ENCODE assay signal across 22 mouse cellular contexts in genomic region chr11:60153936-60154335, GRCm38 (mm10). TPM values are rescaled to one million over a fixed set of nuclear protein-coding genes. Genes with fewer than 3 reads are reported as not detected.
DNase-seq lines count a peak whose midpoint lies in the region; ATAC-seq and TF ChIP-seq lines count a peak whose summit lies in the region.
"Had no signal": no experiment of that assay in that cellular context is flagged by ENCODE, and none has a peak within 500 bp of the region (broad histone marks: within the 10 kb centered on the region; RNA-seq: fewer than 3 reads in every experiment).

No protein-coding gene starts in this region.

- no peak for TF ChIP-seq POLR2A in olfactory bulb, adult 2 months (IDR thresholded peaks at IDR 0.05; ENCODE audit: insufficient read depth, low read depth, low read length)

- no peak overlapping the region for H3K4me3 ChIP-seq in gastrocnemius, adult 2 months
- H3K4me3 ChIP-seq in midbrain, embryonic 10.5 days: no peak overlapping the region
- H3K4me3 ChIP-seq in midbrain, embryonic 11.5 days (ENCODE audit: low read depth, low read length): no peak overlapping the region
- no peak overlapping the region for H3K4me3 ChIP-seq in olfactory bulb, adult 2 months (ENCODE audit: insufficient read depth, low read depth, low read length)
- H3K4me3 ChIP-seq: embryonic facial prominence, embryonic 15.5 days; forebrain, embryonic 10.5 days; hindbrain, embryonic 10.5 days; limb, embryonic 12.5 days; liver, embryonic 13.5 days; lung, embryonic 15.5 days had no signal

- H3K9ac ChIP-seq in midbrain, embryonic 11.5 days (ENCODE audit: low read length): no peak overlapping the region
- H3K9ac ChIP-seq: embryonic facial prominence, embryonic 15.5 days; limb, embryonic 12.5 days; liver, embryonic 13.5 days; lung, embryonic 15.5 days had no signal

- H3K36me3 ChIP-seq in midbrain, embryonic 10.5 days: peaks cover 88% of the 10 kb centered on the region
- H3K36me3 ChIP-seq in midbrain, embryonic 11.5 days (ENCODE audit: control insufficient read depth, insufficient read depth, low read length): no peaks in the 10 kb centered on the region

- no peak for ATAC-seq in midbrain, embryonic 11.5 days (ENCODE audit: low FRiP score)
- ATAC-seq: Patski had no signal

- intact Hi-C loops in gastrocnemius, adult 2 months (cut with DNase I): no loop called here

- DNase-seq in gastrocnemius, postnatal 10 days: peak; percentile 24
- no peak for DNase-seq in gastrocnemius, adult 2 months
- no peak for DNase-seq in midbrain, embryonic 10.5 days (ENCODE audit: low spot score)
- DNase-seq in midbrain, embryonic 11.5 days (ENCODE audit: low spot score, missing footprints): no peak
- DNase-seq in Muller cell, postnatal 12 days (ENCODE audit: inconsistent ontology term): peak; percentile 84
- DNase-seq in gastrocnemius, adult 18-20 months (ENCODE audit: low spot score): no peak
- DNase-seq in urinary bladder, postnatal 14 days (ENCODE audit: low spot score): no peak
- DNase-seq: adrenal gland, adult 8-10 months; cerebellum, adult 11 months; cerebellum, postnatal 10 days; gastrocnemius, postnatal 36 days; kidney, adult 8-10 months; kidney, postnatal 14 days; liver, embryonic 13.5 days; right cerebral cortex, adult 18-20 months had no signal

- peaks cover 32% of the 10 kb centered on the region for H3K4me1 ChIP-seq in midbrain, embryonic 10.5 days
- H3K4me1 ChIP-seq in midbrain, embryonic 11.5 days (ENCODE audit: control insufficient read depth, insufficient read depth, low read length): peaks cover 15% of the 10 kb centered on the region
- H3K4me1 ChIP-seq in olfactory bulb, adult 2 months (ENCODE audit: control insufficient read depth, insufficient read depth, low read length): peaks cover 32% of the 10 kb centered on the region
- H3K4me1 ChIP-seq: limb, embryonic 12.5 days had no signal

- no peak overlapping the region for H3K4me2 ChIP-seq in midbrain, embryonic 11.5 days
- H3K4me2 ChIP-seq: embryonic facial prominence, embryonic 15.5 days; limb, embryonic 12.5 days; liver, embryonic 13.5 days; lung, embryonic 15.5 days had no signal

- no peaks in the 10 kb centered on the region for H3K9me3 ChIP-seq in midbrain, embryonic 10.5 days (replicated peaks)
- no peaks in the 10 kb centered on the region for H3K9me3 ChIP-seq in midbrain, embryonic 11.5 days (ENCODE audit: control insufficient read depth, low read length)
- H3K9me3 ChIP-seq: embryonic facial prominence, embryonic 15.5 days; forebrain, embryonic 10.5 days; hindbrain, embryonic 10.5 days; limb, embryonic 12.5 days; liver, embryonic 13.5 days; lung, embryonic 15.5 days had no signal

- H3K27me3 ChIP-seq in midbrain, embryonic 10.5 days (ENCODE audit: low read depth, poor library complexity, severe bottlenecking): no peaks in the 10 kb centered on the region
- H3K27me3 ChIP-seq in midbrain, embryonic 11.5 days (ENCODE audit: control insufficient read depth, insufficient read depth, low read length): no peaks in the 10 kb centered on the region
- H3K27me3 ChIP-seq: embryonic facial prominence, embryonic 15.5 days; limb, embryonic 12.5 days; liver, embryonic 13.5 days; lung, embryonic 15.5 days; Patski had no signal

- 79% methylated on average over 3 of the region's 3 CpGs for WGBS in midbrain, embryonic 10.5 days
- 88% methylated on average over 3 of the region's 3 CpGs for WGBS in midbrain, embryonic 11.5 days
- 38% methylated on average over 3 of the region's 3 CpGs for WGBS in olfactory bulb, adult 2 months

- H3K27ac ChIP-seq in gastrocnemius, adult 2 months: no peak overlapping the region
- H3K27ac ChIP-seq in midbrain, embryonic 10.5 days (replicated peaks): peak overlapping the region; percentile 52
- no peak overlapping the region for H3K27ac ChIP-seq in midbrain, embryonic 11.5 days (ENCODE audit: low read depth, low read length)
- peak overlapping the region; percentile 36; the same call in 1 of the 2 replicates for H3K27ac ChIP-seq in olfactory bulb, adult 2 months (ENCODE audit: insufficient read depth, low read depth, low read length)
- H3K27ac ChIP-seq: embryonic facial prominence, embryonic 15.5 days; hindbrain, embryonic 10.5 days; limb, embryonic 12.5 days; liver, embryonic 13.5 days; lung, embryonic 15.5 days had no signal

- TF ChIP-seq CTCF in gastrocnemius, adult 2 months (IDR thresholded peaks at IDR 0.05): no peak
- no peak for TF ChIP-seq CTCF in olfactory bulb, adult 2 months (IDR thresholded peaks at IDR 0.05; ENCODE audit: insufficient read depth, low read depth, low read length)

RNA-seq across cellular contexts. Expression of gene Rai1, which starts 49.1 kb away (rescaled TPM):
- total RNA-seq in gastrocnemius, postnatal 10 days (2021): 10 to 100 TPM; 27.7 to 37.6 TPM
- total RNA-seq in gastrocnemius, adult 2 months (2021): 10 to 100 TPM; 23.8 to 27.3 TPM
- polyA plus RNA-seq in midbrain, embryonic 10.5 days (2016; fragmentation: Nextera tagmentation; extraction: Ambion mirVana): 23.4 and 23.9 TPM in 2 replicates
- polyA plus RNA-seq in midbrain, embryonic 11.5 days (2014; fragmentation: Nextera tagmentation; extraction: Ambion mirVana): 19.0 and 23.9 TPM in 2 replicates
- polyA plus RNA-seq in olfactory bulb, adult 2 months (2012; ENCODE audit: insufficient read depth, insufficient read length, low replicate concordance, missing spikeins): 123 TPM in 1 of 2 replicates, not detected in the other
- total RNA-seq in gastrocnemius, adult 18-20 months (2021): 10 to 100 TPM; 16.6 to 17.3 TPM

Comparison
In these comparisons a context has a peak if more than half of its experiments do, and no peak if none do; other contexts are left out.
1. DNase-seq: peak in gastrocnemius, postnatal 10 days (single experiment) and Muller cell, postnatal 12 days (single experiment); none in gastrocnemius, adult 2 months (single experiment), midbrain, embryonic 10.5 days (single experiment), midbrain, embryonic 11.5 days (single experiment), gastrocnemius, adult 18-20 months (single experiment) and urinary bladder, postnatal 14 days (single experiment).
2. H3K27ac ChIP-seq: peak in midbrain, embryonic 10.5 days (single experiment) and olfactory bulb, adult 2 months (single experiment); none in gastrocnemius, adult 2 months (single experiment) and midbrain, embryonic 11.5 days (single experiment).